Mouse (Mus musculus) thymus, postnatal 36 days (tissue): ENCODE data around the gene Mns1.
"Not testable (repeated sequence)": the region's sequence is repeated elsewhere in the genome, so short reads cannot be mapped to it uniquely, and the experiment has no call there.

Experiments used
- DNase-seq, 2 experiments: peaks; one replicate each; pipeline ENCODE4 v3.0.0; 2022; ENCODE audit warnings: mixed read lengths in 2 of 2

Mns1 gene

DNA sequence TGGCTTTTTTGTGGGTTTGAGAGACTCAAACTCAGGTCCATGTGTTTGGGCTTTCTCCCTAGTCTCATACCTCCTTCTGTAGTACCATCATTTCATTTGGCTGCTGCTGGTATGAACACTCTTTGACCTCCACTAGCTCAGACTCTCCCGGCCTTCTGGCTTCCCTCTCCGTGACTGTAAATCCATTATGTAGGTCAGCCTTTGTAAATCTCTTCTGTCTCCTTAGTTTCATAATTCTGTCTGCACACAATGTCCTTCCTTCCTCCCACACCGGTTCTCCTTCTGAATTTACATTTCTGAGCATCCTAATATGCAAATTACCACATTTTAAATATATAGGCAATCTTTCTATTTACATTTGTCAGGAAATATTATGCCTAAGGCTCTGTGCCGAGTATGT lies 9.9 kb upstream of the Mns1 start:
- no peak for DNase-seq

DNA sequence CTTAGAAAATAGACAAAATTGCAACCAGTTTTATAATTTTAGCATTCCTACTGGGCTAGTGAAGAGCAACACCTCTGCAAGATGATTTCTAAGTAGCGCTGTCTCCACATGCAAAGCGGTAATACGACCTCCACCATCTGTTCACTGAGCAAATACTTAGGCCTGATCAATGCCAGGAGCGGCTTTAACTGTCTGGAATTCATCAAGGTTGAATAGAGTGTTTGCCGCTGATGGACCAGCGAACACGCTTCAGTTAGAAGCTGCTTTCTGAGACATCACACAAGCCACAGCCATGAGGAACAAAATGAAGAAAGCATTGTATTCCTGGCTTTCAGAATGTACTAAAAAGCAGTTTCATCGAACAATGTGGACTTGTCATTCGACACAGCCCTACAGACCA lies 2.9 kb upstream of the Mns1 start:
- DNase-seq, result no peak

DNA sequence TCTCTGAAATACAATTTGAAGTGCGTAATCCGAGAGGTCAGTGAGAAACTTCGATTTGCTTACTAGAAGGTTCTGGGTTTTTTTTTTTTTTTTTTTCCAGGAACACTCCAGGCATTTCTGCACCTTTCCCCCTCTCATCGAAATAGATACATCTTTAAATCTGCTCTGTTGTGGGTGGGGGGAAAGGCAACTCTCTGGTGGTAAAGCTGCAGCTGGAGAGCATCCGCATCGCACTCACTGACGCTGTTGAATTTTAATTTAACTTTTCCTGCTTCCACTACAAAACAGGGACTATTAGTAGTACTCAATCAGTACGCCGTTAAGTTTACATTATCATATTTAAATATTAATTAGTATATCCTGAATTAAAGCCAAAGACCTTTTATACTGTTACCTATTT lies 938 bp downstream of the Mns1 start:
- DNase-seq, result no peak

DNA sequence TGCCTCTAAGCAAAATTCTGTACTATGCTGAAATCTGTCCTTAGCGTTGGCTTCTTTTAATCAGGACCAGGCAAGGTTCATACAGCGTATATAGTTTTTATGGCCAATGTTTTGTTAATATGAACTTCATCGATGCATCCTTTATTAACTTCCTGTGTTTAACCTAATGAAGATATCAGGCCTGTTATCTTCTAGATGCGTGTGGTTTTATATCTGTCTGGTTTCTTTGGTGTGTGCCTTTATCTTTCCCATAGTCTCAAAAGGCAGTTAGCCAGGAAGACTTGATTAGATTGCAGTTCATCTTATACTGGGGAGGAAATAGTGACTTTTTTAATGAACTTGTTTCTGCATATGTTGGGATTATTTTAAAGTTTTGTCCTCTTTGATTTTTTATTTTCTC lies 2.5 kb downstream of the Mns1 start:
- no peak for DNase-seq

DNA sequence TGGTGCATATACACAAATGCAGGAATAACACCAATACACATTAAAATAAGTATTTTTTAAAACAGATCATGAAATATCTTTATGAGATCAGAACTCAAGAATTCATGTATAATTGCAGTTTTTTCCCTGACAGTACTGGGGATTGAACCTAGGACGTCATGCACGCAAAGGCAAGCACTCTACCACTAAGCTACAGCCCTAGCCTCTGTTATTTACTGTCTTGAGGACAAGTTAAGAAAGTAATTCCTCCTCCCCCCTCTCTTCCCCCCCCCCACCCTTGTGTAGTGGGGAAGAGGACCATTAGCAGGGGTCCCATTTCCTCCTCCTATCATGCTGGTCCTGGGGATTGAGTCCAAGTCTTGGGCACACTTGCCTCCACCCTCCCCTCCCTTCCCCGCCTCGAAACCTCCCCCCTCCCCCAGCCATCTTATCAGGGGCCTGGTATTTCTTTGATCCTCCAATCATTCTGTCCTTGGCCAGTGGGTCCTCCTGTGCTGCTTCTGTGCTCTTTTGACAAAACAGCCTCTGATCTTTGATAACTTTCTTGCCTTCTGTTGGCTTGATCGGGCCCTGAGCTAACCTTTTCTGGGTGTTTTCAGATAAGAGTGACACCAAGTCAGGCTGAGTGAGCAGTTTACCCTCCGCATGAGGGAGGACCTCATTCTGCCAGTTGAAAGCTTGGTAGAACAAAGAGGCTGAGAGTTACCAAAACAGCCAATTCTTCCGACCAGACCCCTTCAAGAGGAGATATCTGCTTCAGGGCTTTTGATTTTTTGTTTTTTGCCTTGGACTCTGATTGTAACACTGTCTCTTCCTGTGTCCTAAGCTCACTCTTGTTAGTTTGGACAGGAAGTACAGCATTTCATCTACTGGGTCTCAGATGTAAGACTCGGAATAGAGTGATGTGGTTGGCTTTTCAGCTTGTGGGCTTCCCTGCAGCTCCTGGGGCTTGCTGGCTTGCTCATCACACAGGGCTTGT lies 3.4 kb downstream of the Mns1 start:
- DNase-seq, result peak; percentile 33 to 37

DNA sequence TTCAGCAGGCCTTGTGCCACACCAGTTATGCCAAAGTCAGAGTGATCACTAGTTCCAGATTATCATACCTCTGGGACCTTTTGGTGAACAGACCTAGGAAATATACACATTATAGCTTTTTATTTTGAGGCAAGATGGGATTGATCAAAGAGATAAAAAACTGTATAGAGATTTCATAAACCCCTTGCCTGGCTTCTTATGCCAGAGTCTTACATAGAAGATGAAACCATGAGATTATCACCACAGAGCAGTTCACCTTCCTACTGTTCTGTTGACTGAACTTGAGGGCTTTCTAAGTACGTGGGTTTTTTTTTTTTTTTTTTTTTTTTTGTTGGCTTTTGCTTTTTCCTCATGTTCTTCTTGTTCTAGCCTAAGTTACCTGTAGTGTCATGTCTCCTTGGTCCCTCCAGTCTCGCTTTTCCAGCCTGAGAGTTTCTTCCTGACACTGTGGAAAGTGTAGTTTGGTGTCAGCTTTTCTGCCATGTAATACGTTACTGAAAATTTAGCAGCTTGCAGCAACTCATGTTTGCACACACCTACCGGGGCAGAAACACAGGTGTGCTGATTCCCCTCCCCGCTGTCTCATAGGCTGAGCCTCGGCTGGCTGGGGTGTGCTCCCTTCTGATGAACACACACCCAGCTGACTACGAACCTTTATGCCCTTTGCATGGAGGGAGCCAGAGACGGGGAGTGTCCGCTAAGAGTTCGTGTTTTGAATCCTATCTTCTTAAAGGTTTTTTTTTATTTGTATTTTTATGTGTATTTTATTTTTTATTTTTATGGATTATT lies 4.3 kb downstream of the Mns1 start:
- DNase-seq, result peak; percentile 49 to 74

DNA sequence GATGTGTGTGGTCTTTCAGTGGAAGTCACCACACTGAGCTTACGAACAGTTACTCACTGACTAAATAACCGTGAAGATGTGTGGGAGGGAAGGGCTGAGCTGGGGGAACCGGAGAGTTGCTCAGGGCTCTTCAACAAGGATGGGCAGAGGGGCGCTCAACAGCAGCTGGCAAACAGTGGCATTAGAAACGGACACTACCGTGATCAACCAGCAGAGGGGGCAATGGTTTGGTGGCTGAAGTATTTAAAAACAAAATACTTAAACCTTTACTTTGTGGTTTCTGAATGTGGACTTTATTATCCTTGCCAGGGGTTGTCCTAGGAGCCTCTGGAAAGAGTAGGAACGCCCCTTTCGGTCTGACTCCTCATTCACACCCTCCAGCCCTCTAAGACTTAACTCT lies 10.2 kb downstream of the Mns1 start:
- DNase-seq, result peak; percentile 71 to 75

DNA sequence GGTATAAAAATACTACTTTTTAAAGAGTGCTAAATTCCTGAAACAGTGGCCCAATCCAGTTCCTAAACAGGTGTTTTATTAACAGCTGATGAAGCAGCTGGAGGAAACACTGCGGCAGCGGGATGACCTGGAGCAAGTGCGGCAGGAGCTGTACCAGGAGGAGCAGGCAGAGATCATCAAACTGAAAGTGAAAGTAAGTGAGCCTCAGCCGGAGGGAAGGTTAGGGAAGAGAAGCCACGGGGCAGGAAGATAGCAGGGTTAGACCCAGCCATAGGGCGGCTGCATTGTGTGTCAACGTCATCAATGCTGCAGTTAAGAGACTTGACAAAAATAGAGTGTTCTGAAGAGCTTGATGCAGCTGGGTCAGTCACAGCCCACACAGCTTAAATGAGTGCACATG lies 11.6 kb downstream of the Mns1 start:
- peak; percentile 44 to 61 for DNase-seq

DNA sequence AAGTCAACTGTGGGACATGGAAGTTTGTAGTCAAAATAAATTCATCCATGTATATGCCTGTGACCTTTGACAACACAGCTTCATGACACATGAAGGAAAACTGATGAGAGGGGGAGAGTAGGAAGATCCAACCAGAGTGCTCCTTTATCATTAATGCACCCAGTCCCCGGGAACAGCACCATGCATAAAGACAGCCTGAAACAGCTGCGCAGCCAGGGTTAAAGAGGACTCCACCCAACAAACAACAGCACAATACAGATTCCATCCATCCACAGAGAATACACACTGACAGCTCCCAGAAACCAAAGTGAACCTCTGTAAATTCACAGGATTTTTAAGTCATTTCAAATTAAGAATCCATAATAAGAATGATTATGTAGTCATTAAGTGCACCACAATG lies 12.0 kb downstream of the Mns1 start:
- DNase-seq, result no peak

DNA sequence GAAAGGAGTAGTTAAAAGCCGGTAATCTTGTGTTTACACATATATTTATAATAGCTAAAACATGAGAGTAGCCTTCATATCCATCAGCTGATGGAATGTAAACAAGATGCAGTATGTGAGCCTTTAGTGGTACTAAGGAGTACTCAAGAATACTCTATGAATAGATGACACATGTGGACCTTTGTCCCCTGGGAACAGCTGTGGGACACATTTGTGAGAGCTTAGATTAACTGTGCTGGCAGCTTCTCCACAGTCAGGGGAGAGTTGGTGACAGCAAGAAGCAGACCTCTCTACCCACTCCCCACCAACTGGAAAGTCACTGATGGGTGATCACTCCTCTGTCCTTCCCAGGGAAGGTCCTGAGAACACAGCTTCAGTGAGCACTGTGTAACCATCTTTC lies 12.6 kb downstream of the Mns1 start:
- no peak for DNase-seq

DNA sequence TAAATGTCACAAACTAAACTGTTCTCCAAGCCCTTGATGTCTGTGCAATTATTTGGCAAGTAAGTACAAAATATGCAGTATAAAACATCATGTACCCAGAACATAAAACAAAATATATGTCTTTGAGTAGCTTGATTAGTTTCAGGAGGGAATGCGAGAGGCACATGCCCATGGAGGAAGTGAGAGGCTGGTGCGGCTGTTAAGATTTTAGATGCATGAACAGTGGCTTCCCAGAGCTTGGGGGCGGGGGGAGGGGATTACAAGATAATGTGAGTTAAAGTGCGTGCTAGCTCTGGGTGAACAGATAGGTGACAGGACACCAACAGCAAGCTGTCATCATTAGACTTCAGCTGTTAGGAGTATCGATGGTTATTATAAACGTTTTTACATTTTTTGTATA lies 13.3 kb downstream of the Mns1 start:
- no peak for DNase-seq

DNA sequence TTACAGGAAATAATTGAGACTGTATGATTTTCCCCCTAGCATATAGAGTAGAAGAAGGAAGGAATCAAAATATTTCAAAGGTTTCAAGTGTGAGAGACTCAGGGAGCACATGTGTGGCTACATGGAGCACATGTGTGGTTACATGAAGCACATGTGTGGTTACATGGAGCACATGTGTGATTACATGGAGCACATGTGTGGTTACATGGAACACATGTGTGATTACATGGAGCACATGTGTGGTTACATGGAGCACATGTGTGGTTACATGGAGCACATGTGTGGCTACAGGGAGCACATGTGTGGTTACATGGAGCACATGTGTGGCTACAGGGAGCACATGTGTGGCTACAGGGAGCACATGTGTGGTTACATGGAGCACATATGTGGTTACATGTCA lies 16.5 kb downstream of the Mns1 start:
- not testable (repeated sequence) for DNase-seq

DNA sequence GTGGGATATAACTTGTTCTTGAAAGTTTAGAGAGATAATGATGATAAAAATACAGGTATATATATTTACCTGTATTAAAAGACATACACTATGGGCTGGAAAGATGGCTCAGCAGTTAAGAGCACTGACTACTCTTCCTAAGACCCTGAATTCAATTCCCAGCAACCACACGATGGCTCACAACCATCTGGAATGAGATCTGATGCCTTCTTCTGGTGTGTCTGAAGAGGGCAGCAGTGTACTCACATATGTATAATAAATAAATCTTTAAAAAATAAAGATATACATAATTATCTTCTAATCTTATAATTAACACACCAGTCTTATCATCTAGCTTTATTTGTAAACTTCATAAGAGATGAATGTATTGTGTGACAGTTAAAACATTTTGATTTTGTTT lies 18.6 kb downstream of the Mns1 start:
- no peak for DNase-seq

DNA sequence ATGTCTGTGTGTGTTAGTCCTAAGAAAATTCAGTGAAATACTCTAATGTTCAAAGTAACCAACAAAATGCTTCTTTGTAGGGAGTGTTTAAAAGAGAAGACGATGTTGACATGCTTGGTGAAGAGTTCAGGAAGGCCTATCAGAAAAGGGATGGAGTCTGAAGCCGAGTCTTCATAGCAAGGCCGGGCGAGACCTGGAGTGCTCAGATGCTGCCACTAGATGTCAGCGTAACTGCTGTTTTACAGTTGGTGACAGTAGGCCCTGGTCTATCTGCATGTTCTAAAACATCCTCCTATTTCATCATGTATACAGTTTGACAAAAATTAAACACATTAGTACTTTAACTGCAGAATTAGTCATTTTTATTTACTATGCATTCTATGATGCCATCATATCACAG lies 20.4 kb downstream of the Mns1 start:
- DNase-seq, result peak; percentile 81

DNA sequence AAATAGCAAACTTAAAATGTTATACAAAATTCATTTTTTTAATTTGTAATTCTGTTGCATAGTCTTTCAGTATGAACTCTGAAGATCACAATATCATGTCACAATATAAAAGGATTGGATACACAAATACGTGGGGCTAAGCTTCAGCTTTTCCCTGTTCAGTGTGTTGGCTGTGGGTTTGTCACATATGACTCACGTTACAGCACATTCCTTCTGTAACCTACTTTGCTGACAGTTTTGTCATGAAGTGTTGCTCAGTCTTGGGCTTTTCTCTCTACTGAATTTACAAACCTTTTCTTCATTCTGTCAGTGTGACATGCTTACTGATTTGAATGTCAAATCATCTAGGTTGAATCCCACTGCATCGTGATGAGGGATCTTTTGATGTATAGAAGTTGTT lies 21.9 kb downstream of the Mns1 start:
- no peak for DNase-seq

DNA sequence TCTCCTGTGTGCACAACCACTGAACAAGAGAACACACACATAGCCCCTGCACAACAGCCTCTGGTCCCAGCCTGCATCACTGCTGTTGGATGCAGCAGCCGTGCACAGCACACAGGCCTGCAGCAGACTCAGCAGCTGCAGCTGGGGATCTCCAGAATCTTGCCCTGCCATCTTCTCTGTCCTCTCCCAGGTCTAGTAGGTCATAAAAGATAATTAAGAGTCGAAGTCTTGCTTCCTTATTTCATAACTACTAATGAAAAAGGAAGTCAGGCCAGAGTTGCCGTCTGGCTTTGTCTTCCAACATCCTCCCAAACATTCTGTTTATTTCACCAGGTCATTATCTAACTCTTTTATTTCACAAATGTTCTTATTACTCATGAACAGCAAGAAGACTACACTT lies 23.0 kb downstream of the Mns1 start:
- DNase-seq, result no peak

DNA sequence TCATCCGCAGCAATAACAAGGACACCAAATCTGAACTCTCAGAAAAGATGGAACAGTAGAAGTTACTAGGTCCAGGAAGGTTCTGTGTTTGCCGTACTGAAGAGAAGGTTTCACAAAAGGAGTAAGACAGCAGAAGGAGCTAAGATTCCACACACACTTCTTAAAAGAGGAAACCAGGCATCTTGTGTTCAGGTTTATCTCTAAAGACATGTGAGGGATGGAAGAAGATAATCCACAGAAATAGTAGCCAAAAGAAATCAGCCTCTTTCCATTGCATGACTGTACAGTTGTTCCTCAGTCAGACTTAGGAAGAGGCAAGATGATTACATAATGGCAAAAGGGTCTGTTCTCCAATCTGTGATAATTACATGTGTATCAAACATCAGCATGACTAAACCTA lies 24.6 kb downstream of the Mns1 start:
- DNase-seq, result no peak

DNA sequence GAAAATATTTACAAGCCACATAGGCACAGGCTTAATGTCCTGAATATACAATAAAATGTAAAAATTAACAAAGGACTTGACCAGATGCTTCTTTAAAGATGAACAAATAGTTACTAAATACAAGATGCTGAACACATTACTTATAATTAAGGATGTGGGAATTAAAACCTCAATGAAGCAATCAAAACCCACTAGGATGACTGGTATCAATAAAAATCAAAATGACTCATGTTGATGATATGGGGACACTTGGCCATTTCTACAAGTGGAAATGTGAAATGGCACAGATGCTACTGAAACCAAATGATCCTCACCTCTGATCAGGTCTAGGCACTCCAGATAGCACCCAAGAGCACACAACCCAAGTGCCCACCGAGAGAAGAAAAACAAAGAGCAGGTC lies 27.0 kb downstream of the Mns1 start:
- DNase-seq, result no peak

DNA sequence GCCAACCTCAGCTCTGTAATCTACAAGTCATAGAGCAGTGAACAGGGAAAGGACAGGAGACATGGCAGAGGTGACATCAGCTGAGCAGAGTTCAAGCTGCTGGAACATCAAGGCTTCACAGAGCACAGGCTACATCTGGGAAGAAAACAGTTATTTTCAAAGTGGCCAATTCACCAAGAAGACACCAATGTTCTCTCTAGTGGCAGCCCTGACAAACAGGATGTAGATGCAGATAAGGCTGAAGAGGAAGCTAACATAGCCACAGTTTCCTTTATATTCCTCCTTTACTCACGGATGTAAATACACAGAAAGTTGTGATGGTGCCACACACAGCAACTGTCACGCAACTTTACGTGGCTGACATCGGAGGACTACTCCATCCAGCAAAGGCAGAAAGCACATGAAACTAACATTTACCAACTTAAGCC lies 28.0 kb downstream of the Mns1 start:
- DNase-seq, result peak in 1 of 2 experiments; percentile 43

DNA sequence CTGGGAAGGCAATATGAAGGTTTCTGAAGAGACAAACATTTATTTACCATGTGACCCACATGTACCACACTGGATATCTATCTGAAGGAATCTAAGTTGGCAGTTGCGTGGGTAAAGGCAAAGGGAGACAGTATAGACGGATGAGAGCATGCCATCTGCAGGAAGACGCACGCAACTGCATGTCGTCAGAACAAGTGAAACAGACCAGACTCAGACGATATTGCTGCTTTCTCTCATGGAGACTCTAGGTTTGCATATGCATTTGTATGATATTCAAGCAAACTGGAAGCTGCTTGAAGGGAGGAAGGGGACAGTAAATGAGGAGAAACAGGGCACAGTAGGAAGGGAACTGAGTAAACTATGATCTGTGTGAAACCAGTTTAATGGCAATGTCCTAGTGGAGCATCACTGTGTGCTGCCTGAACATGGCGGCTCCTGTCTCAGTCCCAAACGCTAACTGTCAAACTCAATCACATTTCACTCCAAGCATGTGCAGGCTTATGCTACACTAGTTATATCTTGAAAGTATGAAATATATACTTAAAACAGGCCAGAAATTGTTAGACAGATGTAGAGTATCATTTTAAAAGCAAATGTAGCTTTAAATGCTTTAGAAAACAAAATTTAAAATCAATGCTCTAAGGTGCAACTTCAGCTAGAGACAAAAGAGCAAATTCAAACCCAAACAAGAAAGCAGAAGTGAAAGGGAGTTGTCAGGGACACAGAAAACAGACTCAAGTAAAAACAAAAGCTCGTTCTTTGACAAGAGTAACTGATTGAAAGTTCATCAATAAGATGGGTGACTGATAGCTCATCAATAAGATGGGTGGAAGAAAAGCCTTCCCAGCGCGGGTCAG lies 30.0 kb downstream of the Mns1 start:
- DNase-seq, result peak; percentile 59 to 64

DNA sequence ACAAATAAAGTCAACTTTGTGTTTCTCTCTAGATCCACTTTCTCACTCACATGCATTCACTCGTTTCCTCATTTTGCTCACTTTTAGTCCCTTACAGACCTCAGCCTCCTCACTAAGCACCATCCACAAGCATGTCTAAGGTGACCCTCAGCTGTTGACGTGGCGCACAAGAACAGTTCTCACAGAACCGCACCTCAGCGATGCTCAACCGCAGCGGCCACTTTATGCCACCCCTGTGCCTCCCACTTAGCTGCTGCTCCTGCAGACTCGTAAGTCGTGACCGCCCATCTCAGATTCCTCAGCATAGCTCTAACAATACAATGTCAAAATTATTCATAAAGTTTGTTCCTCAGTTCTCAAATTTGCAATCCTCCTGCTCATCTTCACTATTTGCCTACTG lies 30.8 kb downstream of the Mns1 start:
- DNase-seq, result no peak

DNA sequence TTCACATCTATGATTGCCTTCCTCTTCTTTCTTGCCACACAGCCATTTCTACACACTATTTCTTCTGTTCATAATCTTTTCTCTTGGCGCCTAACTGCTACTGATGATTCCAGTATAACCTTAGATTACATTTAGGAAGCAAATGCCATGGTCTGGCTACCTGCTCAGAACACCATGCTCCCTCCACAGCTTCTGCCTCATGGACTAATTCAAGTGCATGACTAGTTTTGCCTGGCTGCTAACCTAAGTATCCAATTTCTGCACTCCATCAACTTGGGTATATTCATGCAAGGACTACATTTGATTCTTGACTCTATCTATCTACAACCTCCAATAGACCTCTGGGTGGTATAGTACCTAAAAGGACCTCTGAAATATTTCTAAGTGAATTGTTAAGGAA lies 32.0 kb downstream of the Mns1 start:
- no peak for DNase-seq

DNA sequence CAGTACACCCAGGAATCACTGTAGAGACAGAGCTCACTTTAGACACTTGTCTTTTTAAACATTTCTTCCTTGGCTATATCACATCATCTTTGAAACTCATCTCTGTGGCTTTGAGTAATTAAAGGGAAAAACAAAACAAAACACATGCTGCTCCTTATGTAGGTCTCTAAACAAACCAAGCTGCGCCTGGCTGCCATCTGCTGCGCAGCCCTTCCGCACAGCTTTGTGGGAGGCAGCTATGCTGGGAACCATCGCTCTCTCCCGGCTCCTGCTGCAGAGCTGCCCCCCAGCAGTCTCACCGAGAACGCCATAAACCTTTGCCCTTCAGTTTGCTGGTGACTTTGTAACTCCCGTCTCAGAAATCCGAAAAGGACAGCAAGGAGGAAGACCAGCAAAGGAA lies 37.7 kb downstream of the Mns1 start:
- no peak for DNase-seq
